Mouse (Mus musculus): ENCODE data around the gene Unc119.

- no peak for TF ChIP-seq CTCF (IDR thresholded peaks at IDR 0.05; ENCODE audit: low read depth, low read length)
- no peak for TF ChIP-seq POLR2A (IDR thresholded peaks at IDR 0.05; ENCODE audit: borderline replicate concordance, low read depth, low read length)
Measured at GRCm38 (mm10) chr11:78344890-78345715, 1.8 kb downstream of the Unc119 start.
